Mouse (Mus musculus) cortical plate, adult 2 months (tissue): Measurements from ENCODE around the gene Nkiras1.

Source experiments
- CTCF ChIP-seq: fragments of 200-500 bp; IDR thresholded peaks from 2 replicates; pipeline ENCODE4 v1.5.1; 2011; ENCODE audit warnings: mild to moderate bottlenecking, control low read depth, low read length; ENCODE audit not compliant: insufficient read depth; ENCODE audit errors: extremely low read depth
- POLR2A ChIP-seq: fragments of 200-500 bp; IDR thresholded peaks from 2 replicates; pipeline ENCODE4 v1.6.1; 2011; ENCODE audit warnings: mild to moderate bottlenecking, low read length, control low read depth; ENCODE audit not compliant: insufficient read depth; ENCODE audit errors: extremely low read depth

GRCm38 (mm10) chr14:18280375-18280774 lies 9.4 kb downstream of the Nkiras1 start:
- TF ChIP-seq CTCF (no peak), POLR2A (no peak)
